Mouse (Mus musculus) fat pad, adult 2 months (tissue): ENCODE data around the gene Apoc3.

ENCODE experiments used
- DNase-seq: peaks from one replicate; pipeline ENCODE4 v3.0.0-alpha.2; 2011; ENCODE audit warnings: low read depth, low spot score; ENCODE audit errors: extremely low read depth

The Apoc3 gene

DNA sequence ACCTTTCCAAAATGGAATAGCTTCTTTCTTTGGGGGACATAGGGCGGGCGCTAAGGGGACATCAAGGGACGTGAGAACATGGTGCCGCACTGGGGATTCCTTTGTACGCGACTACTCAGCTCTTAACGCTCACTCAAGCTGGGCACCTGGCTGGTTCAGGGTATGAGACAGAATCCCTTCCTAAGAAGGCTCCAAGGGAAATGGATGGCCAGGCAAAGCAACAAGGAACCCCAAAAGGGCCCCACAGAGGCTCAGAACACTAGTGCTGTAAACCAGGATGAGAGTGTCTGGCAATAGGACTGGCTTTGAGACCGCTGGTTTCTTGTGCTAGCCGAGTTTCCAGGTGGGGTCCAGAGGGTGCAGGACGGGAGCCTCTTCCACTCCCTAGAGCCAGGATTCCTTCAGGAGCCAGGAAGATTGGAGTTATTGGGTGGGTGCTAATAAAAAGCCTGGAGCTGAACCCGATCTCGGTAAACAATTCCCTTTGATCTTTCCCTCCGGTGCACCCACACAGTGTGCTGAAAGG is 4.9 kb downstream of the Apoc3 start:
- DNase-seq, result no peak

DNA sequence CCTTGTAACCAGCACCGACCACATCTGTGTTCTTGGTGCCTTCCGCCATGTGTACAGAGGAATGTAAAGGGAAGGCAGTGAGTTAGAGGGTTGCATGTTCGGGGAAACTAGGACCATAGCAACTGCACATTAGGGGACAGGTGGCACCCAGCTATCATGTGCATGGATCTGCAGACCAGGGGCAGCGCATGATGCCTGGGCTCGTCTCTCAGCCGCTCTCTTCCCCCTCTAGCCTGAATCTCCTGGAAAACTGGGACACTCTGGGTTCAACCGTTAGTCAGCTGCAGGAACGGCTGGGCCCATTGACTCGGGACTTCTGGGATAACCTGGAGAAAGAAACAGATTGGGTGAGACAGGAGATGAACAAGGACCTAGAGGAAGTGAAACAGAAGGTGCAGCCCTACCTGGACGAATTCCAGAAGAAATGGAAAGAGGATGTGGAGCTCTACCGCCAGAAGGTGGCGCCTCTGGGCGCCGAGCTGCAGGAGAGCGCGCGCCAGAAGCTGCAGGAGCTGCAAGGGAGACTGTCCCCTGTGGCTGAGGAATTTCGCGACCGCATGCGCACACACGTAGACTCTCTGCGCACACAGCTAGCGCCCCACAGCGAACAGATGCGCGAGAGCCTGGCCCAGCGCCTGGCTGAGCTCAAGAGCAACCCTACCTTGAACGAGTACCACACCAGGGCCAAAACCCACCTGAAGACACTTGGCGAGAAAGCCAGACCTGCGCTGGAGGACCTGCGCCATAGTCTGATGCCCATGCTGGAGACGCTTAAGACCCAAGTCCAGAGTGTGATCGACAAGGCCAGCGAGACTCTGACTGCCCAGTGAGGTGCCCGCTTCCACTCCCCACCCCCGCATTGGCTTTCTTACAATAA is 5.6 kb downstream of the Apoc3 start:
- no peak for DNase-seq

DNA sequence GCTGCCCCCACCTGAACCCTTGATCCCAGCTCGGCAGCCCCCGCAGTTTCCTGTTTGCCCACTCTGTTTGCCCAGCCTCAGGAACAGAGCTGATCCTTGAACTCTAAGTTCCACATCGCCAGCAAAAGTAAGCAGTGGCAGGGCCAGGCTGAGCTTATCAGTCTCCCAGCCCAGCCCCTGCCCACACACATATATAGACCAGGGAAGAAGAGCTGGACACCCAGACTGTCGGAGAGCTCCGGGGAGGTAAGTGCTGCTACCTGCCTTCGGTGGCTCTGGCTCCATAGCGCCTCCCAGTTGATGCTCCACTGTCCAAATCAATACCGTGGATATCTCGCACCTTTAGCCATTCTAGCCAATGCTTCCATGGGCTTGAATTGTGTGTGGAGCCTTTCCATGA is 6.9 kb downstream of the Apoc3 start, which contains the start of gene Apoa1:
Apoa1 (plus strand) TSS at position 90 of the 400 bp plus-strand sequence.
- no peak for DNase-seq

DNA sequence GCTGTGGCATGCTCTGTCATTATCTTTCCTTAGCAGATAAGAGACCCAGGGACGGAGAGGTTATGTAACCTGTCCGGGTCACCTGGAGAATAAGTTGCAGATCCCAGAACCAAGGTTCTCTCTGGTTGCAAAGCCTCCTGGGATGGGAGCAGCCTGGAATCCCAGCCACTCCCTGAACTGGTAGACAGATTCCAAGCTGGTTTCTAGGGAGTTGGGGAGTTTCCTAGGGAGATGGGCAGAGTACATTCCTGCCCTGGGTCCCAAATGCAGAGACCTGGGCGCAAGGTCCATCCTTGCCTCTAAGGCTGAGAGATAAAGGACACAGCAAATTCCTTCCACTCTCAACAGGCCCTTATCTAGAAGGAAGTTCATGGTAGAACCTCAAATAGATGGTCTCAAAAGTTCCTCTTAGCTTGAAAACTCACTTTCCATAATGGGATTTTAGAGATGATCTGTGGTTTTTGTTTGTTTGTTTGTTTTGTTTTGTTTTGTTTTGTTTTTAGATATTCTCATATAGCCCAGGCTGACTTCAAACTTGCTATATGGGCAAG is 8.3 kb downstream of the Apoc3 start:
- DNase-seq, result no peak

DNA sequence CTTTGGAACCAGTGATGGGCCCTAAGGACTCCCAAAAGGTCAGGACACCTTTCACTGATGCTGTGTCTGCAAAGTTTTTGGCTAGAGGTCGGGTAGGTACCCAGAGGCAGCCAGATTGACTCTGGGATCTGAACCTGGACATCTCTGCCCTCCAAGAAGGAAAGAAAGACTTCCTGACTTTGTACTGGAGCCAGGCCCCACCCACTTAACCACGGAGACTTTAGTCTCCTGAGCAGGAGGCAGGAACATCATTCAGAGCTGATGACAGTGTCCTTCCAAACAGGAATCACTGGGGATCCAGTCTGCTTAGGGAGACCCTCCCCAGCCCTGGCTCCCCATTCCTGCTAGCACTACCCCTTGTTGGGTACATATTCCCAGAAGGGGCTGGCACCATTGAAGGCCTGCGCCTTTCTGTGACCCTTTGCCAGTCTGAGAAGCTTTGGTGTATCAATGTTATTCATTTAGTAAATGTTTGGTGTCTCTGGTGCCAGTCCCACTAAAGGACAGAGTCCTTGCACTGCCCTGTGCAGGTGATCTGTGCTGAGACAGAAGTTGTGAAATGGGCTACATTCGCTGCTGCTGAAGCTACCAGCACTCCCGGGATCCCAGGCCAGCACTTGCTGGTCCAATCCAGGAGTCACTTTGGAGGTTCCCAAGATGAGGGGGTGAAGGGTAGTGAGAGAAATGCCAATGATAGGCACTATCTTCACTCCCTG is 10.3 kb downstream of the Apoc3 start:
- DNase-seq, result no peak

DNA sequence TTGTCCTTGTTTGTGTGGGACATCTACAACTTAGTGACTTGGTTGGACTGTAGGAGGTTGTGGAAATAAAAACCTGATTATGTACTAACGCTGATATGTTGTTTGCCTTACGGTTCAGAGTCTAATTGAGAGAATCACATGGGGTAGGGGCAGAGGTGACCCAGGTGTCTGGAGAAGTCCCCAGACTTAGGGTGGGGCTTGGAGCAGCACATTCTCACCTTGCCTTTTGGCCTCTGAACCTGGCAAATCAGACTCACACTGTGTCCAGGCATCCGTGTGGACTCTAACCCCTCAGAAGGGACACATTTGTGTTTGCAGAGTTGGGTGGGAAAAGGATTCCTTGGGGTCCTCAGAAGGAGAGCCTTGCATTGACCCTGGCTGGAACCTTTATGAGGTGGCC is 11.3 kb downstream of the Apoc3 start:
- no peak for DNase-seq

DNA sequence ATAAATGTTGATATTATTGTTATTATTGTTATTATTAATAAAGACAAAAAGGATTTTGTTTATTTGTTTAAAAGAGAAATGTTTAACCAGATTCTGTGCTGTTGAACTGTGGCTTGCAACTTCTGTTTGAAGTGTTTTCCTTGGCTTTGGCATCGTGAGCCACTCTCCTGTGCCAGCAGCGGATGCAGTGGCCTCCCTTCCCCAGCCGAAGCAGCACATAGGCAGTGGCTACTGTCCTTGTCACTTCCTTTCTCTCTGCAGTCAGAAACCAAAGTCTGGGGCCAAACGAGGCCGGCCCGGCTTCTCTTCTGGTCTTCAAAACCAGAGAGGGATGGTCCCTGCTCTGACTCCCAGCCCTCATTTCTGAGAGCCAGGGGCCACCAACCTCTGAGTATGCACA is 12.3 kb downstream of the Apoc3 start:
- no peak for DNase-seq

DNA sequence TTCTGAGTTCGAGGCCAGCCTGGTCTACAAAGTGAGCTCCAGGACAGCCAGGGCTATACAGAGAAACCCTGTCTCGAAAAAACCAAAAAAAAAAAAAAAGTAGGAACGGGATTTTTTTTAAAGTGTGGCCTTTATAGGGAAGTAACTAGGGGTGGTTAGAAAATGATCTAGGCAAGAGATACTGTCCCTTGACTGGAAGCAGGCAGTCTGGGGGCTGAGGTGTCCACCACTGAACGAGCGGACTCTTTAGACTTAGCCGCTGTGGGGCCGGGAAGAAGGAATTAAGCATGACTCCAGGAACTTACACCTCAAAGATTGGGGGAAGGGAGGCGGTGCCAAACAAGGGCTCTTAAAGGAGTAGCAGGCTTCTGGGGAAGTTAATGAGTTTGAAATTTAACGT is 17.3 kb downstream of the Apoc3 start:
- DNase-seq, result no peak

DNA sequence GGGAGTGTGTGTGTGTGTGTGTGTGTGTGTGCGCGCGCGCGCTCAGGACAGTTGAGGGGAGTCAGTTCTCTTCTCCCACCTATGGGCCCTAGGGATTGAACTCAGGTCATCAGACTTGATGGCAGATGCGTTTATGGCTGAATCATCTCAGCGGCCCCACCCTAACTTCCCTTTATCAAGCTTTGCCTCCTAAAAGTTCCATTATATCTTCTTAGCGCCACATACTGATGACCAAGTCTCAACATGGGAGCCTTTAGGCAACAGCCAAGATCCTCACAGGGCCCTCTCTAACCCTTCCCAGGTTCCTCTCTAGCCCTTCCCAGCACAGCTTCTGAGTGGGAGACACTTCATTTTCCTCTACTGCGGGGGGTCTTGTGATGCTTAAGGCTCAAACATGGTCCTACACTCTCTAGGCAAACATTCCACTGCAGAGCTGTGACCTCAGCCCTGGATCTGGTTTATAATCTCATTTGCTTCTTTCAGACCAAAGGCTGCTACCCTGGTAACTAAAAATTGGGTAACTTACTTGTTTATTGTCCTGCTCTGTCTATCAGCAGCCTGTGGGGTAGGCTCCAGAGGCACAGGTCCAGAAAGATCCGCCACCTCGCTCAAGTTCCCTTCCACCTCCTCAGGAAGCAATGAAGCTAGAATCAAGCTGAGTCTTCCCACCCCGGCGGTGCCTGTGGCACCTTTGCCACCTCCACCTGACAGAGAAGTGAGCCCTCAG is 18.5 kb downstream of the Apoc3 start:
- DNase-seq, result no peak

DNA sequence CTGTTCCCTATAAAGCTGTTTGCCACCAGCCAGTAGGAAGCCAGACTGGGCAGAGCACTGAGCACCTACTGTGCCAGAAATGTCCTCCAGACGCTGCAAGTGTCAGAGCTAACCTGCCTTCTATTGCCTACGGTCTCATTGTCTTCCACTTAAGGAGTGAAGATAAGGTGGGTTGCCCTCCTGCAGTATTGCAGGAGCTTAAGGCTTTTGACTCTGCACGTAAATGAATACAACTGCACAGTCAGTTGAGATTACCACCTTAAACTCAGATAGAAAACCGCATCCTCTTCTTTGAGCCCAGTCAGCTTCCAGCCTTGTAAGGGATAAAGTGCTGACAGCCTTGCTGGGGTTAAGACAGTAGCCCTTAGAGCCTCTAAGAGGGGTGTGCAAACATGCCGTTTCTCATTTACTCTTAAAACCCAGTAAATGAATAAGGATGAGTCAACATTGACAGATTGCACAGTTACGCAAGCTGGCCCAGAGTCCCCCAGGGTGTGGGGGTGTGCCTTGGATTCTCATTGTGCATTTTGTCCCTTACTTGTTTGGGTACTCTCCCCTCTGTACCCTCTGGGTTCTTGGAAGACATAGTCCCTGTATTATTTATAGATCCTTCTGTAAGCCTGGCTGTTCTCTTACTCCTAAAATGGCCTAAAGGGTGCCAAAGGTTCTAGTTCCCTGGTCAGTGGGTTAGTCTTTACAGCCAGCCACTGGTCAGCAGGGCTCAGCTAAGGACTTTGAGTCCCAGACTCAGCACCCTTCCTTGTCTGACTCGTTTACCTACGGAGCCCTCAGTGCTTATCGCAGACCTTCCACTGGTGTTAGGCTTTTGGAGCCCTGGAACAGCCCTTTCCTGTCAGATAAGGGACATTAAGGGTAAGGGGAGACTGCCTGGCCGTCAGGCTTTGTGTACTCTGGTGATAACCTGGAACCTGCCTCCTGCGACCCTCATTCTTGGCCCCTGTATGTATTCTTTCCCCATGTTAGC is 19.8 kb downstream of the Apoc3 start:
- peak; percentile 74 for DNase-seq

DNA sequence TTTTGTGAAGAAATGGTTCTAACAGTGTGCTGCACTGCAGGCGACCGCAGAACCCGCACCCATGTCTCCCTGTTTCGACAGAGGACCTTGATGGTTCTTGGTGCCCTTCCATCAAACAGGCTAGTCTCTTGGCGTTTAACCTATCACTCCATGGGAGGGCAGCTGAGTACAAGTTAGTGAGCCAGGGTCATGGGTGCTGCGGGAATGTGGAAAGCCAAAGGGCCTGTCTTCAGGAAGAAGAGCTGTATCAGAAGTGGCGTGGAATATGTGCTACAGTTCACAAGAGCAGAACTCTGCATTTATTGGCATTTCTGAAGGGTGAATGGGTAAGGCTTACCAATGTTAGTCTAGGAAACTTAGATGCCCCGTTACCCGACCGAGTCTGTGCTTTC is 20.5 kb downstream of the Apoc3 start:
- no peak for DNase-seq

DNA sequence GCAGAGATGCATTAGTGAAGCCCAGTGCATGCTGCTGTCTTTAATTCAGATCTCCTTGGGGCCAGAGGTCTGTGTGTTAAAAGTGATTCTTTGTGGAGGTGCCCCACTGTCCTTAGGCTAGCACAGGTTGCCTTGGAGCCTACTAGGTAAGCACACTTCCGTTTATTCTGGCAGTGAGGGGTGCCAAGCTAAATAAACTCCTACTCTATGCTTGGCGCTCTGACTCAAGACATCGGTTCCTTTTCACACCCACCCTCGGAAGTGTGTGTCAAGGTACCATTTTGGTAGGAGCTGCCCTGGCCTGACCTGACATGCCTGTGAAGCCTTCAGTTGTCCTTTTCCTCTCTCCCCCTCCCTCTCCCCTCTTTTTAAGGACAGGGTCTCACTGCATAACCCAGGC is 21.2 kb downstream of the Apoc3 start:
- DNase-seq, result peak; percentile 92

DNA sequence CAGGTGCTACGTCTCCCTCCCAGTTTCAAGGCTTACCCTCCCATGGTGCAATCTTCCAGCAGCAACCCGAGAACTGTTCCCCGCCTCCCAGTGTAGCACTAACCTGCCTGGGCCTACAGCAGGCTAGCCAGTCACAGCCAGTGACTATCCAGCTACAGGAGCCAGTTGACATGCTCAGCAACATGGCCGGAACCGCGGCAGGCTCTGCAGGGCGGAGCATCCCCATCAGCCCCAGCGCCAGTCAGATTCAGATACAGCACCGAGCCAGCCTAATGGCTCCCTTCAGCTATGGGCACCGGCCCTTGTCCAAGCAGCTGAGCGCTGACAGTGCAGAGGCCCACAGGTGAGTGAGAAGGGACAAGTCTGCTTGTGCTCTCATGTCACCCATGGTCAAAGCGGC is 25.0 kb downstream of the Apoc3 start:
- no peak for DNase-seq

DNA sequence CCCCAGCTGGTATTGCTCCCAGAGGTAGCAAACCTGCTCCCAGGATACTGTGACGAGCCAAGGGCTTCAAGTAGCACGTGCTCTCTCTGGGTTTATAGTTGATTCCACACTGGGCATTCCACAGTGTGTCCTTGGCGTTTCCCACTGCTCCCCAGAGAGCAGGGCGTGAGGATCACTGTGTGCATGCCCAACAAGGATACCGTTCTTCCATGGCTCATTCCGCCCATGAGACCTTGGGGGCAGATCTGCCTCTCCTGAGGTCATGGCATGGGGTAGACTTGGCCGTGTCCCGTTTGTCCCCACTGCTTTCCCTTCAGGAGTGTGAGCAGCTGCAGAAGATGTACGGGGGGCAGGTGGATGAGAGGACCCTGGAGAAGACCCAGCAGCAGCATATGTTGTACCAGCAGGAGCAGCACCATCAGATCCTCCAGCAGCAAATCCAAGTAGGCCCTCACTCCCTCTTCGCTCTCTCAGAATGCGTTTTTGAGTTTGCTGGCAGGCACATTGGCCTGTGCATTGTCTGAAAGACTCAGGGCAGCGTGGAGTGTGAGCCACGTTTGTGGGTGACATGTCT is 26.9 kb downstream of the Apoc3 start:
- DNase-seq, result no peak

DNA sequence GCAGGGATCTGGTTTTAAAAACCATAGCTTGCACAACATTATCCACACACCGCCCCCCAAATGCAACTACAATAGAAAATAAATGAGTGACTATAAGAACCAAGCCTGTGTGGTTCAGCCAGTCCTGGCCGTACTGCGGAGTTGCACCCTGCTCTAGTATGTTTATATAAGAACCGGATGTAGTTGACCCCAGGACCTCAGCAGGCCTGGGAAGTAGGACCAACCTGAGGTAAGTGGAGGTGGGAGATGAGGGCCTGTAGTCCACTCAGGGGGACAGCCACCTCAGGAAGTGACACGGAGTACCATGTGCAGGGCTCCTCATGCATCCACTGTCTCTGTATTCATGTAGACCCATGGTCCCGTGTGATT is 28.0 kb downstream of the Apoc3 start:
- no peak for DNase-seq

DNA sequence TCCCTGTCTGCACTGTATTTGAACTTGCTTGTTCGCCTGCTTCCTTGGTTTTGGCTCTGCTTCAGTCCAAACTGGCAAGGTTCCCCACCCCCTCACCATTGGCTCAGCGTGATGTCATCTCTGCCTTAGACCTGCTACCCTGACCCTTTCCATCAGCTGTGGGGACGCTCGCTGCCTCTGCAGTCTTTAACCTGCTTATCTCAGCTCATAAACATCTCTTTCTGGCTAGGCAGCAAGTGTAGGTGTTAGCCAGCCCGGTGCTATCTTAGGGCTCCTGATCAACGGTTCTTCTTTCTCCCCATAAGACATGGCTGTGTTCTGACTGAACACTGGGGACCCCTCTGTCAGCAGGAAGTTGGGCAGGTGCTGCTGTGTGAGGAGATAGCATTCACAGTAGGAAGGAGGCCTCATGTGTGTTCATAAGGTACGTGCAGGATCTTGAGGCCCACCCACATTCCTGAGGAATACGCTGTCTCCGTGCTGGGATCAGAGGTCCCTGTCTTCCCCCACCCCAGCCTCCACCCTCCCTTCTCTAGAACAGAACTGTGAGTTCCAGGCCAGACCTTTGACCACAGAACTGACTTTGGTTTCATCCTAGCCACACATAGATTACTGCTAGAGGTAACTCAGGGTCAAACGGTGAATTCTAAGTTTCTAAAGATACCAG is 28.5 kb downstream of the Apoc3 start:
- DNase-seq, result no peak

DNA sequence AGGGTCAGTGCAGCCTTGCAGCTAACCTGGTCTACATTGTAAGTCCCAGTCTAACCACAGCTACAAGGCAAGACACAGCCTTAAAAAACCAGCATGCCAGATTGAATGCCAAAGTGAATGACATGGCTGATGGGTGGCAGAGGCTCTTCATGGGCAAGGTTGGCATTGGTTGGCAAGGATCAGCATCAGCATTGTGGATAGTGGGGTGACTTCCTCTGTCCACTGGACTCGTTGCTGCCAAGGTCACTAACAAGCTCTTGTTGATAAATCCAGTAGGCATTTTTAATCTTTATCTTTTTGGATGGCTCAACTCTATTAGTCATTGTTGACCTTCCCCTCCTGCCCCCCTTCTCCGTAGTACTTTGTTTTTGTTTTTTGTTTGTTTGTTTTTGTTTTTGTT is 35.8 kb downstream of the Apoc3 start:
- DNase-seq, result no peak

DNA sequence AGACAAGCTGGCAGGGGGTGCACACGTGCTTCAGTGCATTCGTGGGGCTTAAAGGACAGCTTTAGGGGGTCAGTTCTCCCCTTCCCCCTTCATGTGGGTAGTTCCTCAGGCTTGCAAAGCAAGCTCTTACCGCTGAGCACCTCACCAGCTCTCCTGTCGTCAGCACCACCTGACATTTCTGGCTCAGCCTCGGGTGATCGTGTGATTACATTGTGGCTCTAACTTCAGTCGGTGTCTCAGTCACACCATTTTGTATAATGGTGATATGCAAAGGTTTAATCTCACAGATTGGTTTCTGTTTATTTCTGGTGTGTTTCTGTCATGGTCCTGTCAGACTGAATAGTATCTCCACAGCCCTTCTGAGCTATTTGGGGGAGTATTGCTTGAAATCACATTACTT is 36.5 kb downstream of the Apoc3 start:
- DNase-seq, result no peak

DNA sequence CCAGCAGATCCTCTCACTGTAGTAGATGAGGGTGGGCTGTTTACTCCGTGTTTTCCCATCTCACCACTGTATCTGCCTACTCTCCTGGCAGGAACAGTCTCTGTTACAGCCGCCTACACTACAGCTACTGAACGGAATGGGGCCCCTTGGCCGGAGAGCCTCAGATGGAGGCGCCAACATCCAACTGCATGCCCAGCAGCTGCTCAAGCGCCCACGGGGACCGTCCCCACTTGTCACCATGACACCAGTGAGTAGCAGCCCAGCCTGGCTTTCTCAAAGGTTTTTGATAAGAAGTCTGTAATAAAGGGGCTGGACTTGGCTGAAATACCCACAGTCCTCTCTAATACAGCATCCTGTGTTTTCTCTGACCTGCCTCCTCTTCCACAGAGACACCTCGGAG is 37.0 kb downstream of the Apoc3 start:
- no peak for DNase-seq
